Mouse (Mus musculus) lung, adult 2 months (tissue): ENCODE measurements around the gene Cox6a1.

ENCODE experiments used
- CTCF ChIP-seq: fragments of 200-500 bp; IDR thresholded peaks from 2 replicates; pipeline ENCODE4 v1.5.1; 2011; ENCODE audit warnings: mild to moderate bottlenecking, low read length, control low read depth; ENCODE audit not compliant: insufficient read depth
- POLR2A ChIP-seq: fragments of 200-500 bp; IDR thresholded peaks from 2 replicates; pipeline ENCODE4 v1.6.1; 2011; ENCODE audit warnings: low read depth, mild to moderate bottlenecking, control low read depth, low read length, borderline replicate concordance; ENCODE audit errors: extremely low read depth

GRCm38 (mm10) chr5:115392969-115393368, 44.2 kb upstream of the Cox6a1 start:
- TF ChIP-seq CTCF (no peak), POLR2A (no peak)
